Mouse (Mus musculus): ENCODE results near the gene Glp2r.

Gene Glp2r

DNA sequence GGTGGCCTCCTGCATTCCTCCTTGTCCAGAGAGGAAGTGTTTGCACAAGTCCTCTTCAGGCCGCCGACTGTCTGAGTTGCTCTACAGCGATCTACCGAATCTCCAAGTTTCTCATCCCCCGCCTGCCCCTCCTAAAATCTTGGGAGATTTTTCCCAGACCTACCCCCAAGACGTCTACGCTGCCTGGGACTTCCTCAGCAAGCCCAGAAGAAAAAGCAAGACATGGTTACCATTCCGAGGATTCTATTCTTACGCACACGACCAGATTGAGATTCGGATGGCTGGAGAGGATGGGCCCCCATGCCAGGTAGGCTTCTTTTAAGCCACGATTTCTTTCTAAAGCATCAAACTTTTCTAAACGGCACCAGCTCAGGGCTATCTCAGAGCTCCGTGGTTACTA is at the start of gene Glp2r:
Gene Glp2r, minus strand, starts transcription at position 101 of the 400 bp plus-strand sequence.
- CTCF ChIA-PET: no interaction called here

- CTCF ChIA-PET: no interaction called here
Measured at GRCm38 (mm10) chr11:67820221-67820620, 49.3 kb upstream of the Glp2r start.

DNA sequence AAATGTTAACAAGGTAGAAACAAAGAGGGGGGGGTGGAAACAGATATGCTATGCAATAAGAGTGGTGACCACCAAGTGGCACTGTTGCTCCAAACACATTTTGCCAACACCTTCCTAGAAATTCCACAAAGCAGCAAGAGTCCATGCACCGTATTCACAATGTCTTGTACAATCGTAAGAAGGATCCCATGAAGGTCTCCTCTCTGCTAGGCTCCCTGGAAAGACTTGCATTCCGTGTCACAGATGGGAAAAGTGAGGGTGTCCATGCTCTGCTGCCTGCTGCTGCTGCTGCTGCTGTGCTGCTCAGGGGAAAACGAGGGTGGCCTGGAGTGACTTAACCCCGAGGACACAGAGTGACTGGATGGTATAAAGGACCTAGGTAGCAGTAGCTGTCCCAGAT is 48.7 kb upstream of the Glp2r start:
- CTCF ChIA-PET: no interaction called here

- CTCF ChIA-PET: no interaction called here
Measured at GRCm38 (mm10) chr11:67811535-67811934, 40.6 kb upstream of the Glp2r start.

- CTCF ChIA-PET: no interaction called here
Measured at GRCm38 (mm10) chr11:67808051-67808450, 37.1 kb upstream of the Glp2r start.

GRCm38 (mm10) chr11:67806832-67807597 is 36.1 kb upstream of the Glp2r start:
- CTCF ChIA-PET: no interaction called here

DNA sequence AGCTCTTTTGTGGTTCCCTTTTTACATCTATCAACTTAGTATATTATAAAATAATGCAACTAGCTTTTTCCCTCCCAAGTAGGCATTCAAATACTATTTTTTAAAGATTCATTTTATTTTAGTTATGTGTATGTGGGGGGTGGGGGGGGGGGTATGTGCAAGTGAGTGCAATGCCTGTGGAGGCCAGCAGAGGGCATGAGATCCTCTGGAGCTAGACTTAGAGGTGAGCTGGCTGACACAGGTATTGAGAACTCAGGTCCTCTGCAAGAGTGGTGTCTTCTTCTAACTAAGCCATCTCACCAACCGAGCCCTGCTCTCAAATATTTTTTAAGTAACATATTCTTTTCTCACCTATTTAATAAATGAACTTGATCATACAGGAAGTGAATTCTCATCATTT is 34.6 kb upstream of the Glp2r start:
- CTCF ChIA-PET: interaction anchor here (0.6 kb wide), 1 partner anchor 349 kb away, joined by 11 read pairs; no protein-coding TSS in a partner anchor

DNA sequence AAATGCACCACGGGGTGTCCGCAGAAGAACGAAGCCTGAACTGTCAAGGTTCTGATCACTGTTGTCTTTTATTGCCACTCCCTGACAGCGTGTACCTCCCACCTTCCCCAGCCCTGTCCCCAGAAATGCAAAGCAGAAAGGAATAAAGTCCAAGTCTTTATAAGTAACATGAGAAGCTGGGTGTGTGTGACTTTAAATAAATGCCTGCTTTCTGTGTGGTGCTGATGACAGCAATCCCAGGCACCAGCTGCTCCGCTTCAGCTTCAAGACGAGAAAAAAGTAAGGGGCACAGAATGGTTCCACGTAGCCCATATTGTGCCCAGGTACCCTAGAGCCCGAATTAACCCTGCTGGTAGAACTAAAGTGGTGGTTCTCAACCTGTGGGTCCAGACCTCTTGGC is 30.2 kb upstream of the Glp2r start:
- CTCF ChIA-PET: no interaction called here

DNA sequence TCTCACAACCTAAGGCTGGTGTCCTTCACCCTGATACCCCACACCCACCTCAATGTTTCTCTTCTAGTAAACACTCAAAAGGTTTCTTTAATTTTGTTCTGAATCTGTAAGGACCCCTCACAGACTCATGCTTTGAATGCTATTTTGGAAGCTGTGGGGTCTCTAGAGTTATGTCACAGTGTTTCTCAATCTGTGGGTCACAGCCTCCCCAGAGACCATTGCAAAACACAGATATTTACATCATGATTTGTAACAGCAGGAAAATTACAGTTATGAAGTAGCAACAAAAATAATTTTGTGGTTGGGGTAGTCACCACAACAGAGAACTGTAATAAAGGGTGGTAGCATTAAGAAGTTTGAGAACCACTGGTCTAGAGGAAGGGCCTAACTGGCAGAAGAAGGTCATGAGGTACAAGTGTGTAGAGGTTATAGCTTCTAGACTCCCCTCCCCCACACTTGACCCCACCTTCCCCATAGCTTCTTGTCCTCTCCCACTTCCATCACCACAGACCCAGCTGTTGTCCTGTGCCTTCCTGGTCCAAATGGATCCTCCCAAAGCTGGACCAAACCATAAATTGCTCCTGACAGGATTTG is 29.3 kb upstream of the Glp2r start:
- CTCF ChIA-PET: no interaction called here

- CTCF ChIA-PET: no interaction called here
Measured at GRCm38 (mm10) chr11:67797931-67798330, 27.0 kb upstream of the Glp2r start, which contains the start of gene Dhrs7c. Gene Dhrs7c, plus strand, starts transcription at chr11:67798187.

DNA sequence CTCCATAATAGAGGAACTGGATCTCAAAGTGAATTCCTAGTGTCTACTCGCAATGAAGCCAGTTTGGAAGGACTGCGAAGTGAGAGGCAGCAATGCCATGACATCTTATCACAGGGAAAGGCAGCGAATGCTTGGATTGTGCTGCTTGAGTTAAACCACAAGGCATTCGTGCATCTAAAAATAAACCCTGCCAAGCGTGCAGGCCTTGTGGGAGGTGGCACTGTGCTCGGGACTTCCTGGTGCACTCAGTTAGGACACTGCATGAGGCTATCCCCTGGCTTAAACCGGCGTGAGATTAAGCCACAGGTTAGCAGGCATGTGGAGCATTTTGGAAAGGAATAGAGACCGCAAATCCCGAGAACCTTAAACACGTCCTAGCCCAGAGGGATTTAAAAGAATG is 19.2 kb upstream of the Glp2r start:
- CTCF ChIA-PET: no interaction called here

- CTCF ChIA-PET: no interaction called here
Measured at GRCm38 (mm10) chr11:67774379-67774778, 3.4 kb upstream of the Glp2r start, which contains the start of gene Gsg1l2. Gene Gsg1l2, plus strand, starts transcription at chr11:67774608.

DNA sequence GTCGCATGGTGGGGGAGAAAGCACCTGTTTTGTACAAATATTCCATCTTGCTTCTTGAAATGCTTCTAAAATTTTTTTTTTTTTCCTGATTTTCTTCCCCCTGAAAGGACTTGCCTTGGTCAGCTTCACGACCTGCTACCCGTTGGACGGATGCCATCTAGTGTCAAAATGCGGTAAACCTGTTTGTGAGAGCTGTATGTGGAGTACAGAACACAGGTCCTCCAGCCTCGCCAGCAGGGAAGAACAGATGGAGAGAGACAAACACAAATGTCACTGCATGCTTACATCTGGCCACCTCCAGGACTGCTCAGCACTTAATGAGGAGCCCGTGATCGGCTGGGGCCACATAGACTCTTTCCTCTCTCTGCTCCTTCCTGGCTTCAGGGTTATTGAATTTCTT is 1.6 kb upstream of the Glp2r start:
- CTCF ChIA-PET: no interaction called here

DNA sequence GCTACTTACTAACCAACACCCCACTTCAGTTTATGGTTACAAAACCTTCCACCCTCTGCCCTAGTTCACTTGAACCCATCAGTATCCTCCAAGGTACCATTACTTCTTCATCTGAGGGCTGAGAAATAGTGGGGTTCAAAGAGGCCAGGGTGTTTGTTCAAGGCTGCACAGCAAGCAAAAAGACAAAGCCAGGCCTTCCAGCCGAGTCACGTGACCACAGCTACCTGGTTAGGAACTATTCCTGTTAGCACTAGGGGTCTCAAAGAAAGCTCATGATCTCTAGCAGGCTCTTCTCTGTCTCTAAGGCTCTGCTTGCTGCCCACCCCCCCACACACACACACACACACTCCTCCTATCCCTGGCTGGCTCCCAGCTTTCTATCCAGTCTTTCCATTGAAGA is 738 bp upstream of the Glp2r start:
- CTCF ChIA-PET: no interaction called here

GRCm38 (mm10) chr11:67757373-67758167 is 13.4 kb downstream of the Glp2r start:
- CTCF ChIA-PET: no interaction called here

GRCm38 (mm10) chr11:67756287-67756686 is 14.7 kb downstream of the Glp2r start:
- CTCF ChIA-PET: no interaction called here

DNA sequence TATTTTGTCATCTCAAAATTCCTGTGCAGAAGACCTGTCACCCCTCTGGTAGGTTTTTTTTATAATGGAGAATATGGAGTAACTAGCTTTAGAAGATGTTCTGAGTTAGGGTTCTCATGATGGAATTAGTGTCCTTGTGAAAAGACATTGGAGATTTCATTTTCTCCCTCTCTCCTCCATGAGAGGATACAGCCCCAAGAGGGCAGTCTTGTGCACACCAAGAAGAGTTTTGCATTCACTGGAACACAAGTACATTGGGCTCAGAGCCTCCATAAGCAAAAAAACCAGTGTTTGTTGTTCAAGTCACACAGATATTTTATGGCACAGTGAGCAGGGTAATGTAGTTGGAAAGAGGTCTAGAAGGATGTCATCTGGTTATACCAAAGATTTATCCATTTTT is 29.4 kb downstream of the Glp2r start:
- CTCF ChIA-PET: no interaction called here

- CTCF ChIA-PET: no interaction called here
Measured at GRCm38 (mm10) chr11:67738846-67739490, 32.0 kb downstream of the Glp2r start.

GRCm38 (mm10) chr11:67738345-67738744 is 32.6 kb downstream of the Glp2r start:
- CTCF ChIA-PET: no interaction called here

DNA sequence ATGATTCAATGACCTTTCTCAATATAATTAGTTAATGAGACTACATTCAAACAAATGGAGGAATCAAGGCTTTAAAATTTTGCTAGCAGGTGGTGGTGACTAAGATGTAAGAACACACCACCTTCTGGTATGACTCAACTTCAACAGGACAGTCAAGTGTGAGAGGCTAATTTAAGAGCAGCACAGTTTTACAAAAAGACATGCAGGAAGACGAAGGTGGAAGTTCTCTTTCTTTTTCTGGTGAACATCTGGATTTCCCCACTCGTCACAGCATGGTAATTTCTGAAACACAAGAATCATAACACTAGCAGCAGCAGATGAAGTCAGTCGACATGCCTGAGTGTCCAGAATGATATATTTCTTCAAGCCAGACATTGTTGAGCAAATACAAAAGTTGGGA is 36.4 kb downstream of the Glp2r start:
- CTCF ChIA-PET: no interaction called here

- CTCF ChIA-PET: no interaction called here
Measured at GRCm38 (mm10) chr11:67733726-67734125, 37.2 kb downstream of the Glp2r start.

- CTCF ChIA-PET: no interaction called here
Measured at GRCm38 (mm10) chr11:67731056-67731455, 39.9 kb downstream of the Glp2r start.
